ENCODE assay signal across 8 mouse cellular contexts in the genomic region with DNA sequence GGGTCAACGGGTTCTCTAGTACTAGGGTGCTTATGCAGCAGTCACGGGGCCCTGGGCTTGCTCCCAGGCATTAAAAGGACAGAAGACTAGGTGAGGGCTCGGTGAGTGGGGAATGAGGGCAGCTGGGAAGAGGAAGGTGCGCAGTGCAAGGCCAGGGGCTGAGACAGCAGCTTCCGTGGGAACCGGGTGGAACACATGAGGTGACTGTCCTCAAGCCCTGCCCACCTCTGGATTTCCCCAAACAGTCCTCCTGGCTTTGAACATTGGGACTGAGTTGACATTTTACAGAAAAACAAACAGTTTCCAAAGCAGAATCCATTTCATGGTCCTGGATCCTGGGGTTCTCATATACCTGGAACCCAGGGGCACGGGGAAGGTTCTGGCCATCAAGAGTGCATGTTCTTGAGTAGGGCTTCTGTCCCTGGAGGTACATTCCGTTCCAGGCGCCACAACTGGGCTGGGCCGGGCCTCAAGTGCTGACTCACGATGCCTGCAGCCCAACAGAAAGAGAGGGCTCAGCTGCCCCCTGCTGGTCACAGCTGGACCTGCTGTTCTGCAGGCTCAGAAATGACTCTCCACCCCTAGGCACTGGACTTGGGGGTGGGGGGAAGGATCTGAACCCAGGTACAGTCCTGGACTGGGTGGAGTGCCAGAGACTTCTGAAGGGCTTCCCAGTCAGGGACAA. TPM values are rescaled to one million over a fixed set of nuclear protein-coding genes. Genes with fewer than 3 reads are reported as not detected.
A peak's percentile ranks its signal among the peaks of the same experiment; 100 is the strongest.
DNase-seq lines count a peak whose midpoint lies in the region; ATAC-seq and TF ChIP-seq lines count a peak whose summit lies in the region.

No protein-coding gene starts in this region.

- 33% methylated on average over 11 of the region's 11 CpGs for WGBS in forebrain, embryonic 12.5 days
- 21% methylated on average over 11 of the region's 11 CpGs for WGBS in heart, postnatal 0 days
- WGBS in liver, embryonic 16.5 days (ENCODE audit: insufficient replicate concordance), result 13% methylated on average over 11 of the region's 11 CpGs
- 33% methylated on average over 11 of the region's 11 CpGs for WGBS in neural tube, embryonic 12.5 days
- WGBS in stomach, postnatal 0 days, result 22% methylated on average over 11 of the region's 11 CpGs

- peak overlapping the region; percentile 96 for H3K27ac ChIP-seq in CH12.LX (ENCODE audit: insufficient read depth, low read depth)
- H3K27ac ChIP-seq in forebrain, embryonic 12.5 days, result no peak overlapping the region
- peak overlapping the region; percentile 99 for H3K27ac ChIP-seq in heart, postnatal 0 days (ENCODE audit: low read depth)
- peak overlapping the region; percentile 99 for H3K27ac ChIP-seq in liver, embryonic 16.5 days (ENCODE audit: low read length)
- H3K27ac ChIP-seq in neural tube, embryonic 12.5 days, result no peak overlapping the region
- H3K27ac ChIP-seq in stomach, postnatal 0 days (replicated peaks), result peak overlapping the region; percentile 100

- H3K9ac ChIP-seq in CH12.LX (ENCODE audit: insufficient read depth, low read depth), result peak overlapping the region; percentile 89
- 0 out of 2 replicates have a peak overlapping the region, but pooled peaks have one; percentile 0 for H3K9ac ChIP-seq in forebrain, embryonic 12.5 days
- 0 out of 2 replicates have a peak overlapping the region, but pooled peaks have one; percentile 65 for H3K9ac ChIP-seq in heart, postnatal 0 days (replicated peaks; ENCODE audit: low read depth, low read length)
- peak overlapping the region; percentile 60 for H3K9ac ChIP-seq in liver, embryonic 16.5 days (ENCODE audit: low read depth, low read length)
- no peak overlapping the region for H3K9ac ChIP-seq in neural tube, embryonic 12.5 days
- peak overlapping the region; percentile 73 for H3K9ac ChIP-seq in stomach, postnatal 0 days (ENCODE audit: low read length)

- H3K36me3 ChIP-seq in CH12.LX (replicated peaks in 1 of 2; ENCODE audit: control insufficient read depth in 1 of 2, insufficient read depth in 1 of 2, low read length in 1 of 2), result peaks cover 20 to 34% of the 10 kb centered on the region in 2 experiments
- H3K36me3 ChIP-seq in forebrain, embryonic 12.5 days (replicated peaks), result peaks cover 26% of the 10 kb centered on the region
- peaks cover 17% of the 10 kb centered on the region for H3K36me3 ChIP-seq in heart, postnatal 0 days (replicated peaks; ENCODE audit: control insufficient read depth, insufficient read depth, low read length)
- H3K36me3 ChIP-seq in liver, embryonic 16.5 days (ENCODE audit: control insufficient read depth, insufficient read depth), result no peaks in the 10 kb centered on the region
- H3K36me3 ChIP-seq in neural tube, embryonic 12.5 days, result peaks cover 16% of the 10 kb centered on the region
- H3K36me3 ChIP-seq in stomach, postnatal 0 days (ENCODE audit: control insufficient read depth, insufficient read depth, low read length), result peaks cover 2% of the 10 kb centered on the region; the same call in 1 of the 2 replicates

- in situ Hi-C loops in CH12.LX (cut with MboI; ENCODE audit: low pct_ligation_motif_present, low pct_unique_long_range_greater_than_20kb, low sequenced_read_pairs), result loop anchor here (5.0 kb wide), 1 partner anchor 58 kb away; no protein-coding TSS in a partner anchor

- DNase-seq in CH12.LX (ENCODE audit: extremely low read depth), result peak; percentile 94
- peak; percentile 85 for DNase-seq in c-Kit-positive CD71-negative TER-119-negative erythroid progenitor cells, embryonic 14.5 days (ENCODE audit: low read depth)
- peak; percentile 90 for DNase-seq in heart, postnatal 0 days (ENCODE audit: low spot score)
- peak; percentile 97 for DNase-seq in kidney, postnatal 4 days
- DNase-seq in stomach, postnatal 0 days (ENCODE audit: low spot score), result peak; percentile 96

- peak; percentile 53 for TF ChIP-seq EP300 in CH12.LX (IDR thresholded peaks at IDR 0.05; ENCODE audit: low read length)
- TF ChIP-seq EP300 in heart, postnatal 0 days (IDR thresholded peaks at IDR 0.05; ENCODE audit: low read depth), result peak; percentile 99
- peak; percentile 96 for TF ChIP-seq EP300 in stomach, postnatal 0 days (optimal IDR thresholded peaks at IDR 0.05)

- TF ChIP-seq POLR2A in CH12.LX (IDR thresholded peaks at IDR 0.05; ENCODE audit: low read depth, low read length), result peak; percentile 55

- peak; percentile 96 for TF ChIP-seq RAD21 in CH12.LX (IDR thresholded peaks at IDR 0.05; ENCODE audit: low read depth, low read length)

- H3K9me3 ChIP-seq in CH12.LX (replicated peaks; ENCODE audit: low read length), result no peaks in the 10 kb centered on the region
- H3K9me3 ChIP-seq in forebrain, embryonic 12.5 days, result no peaks in the 10 kb centered on the region
- H3K9me3 ChIP-seq in heart, postnatal 0 days (replicated peaks; ENCODE audit: control insufficient read depth, low read length), result no peaks in the 10 kb centered on the region
- H3K9me3 ChIP-seq in liver, embryonic 16.5 days (replicated peaks; ENCODE audit: control insufficient read depth, low read length), result no peaks in the 10 kb centered on the region
- H3K9me3 ChIP-seq in neural tube, embryonic 12.5 days, result no peaks in the 10 kb centered on the region
- no peaks in the 10 kb centered on the region for H3K9me3 ChIP-seq in stomach, postnatal 0 days (ENCODE audit: control insufficient read depth, low read length)

- peak; percentile 62 to 98 for TF ChIP-seq CTCF in CH12.LX (conservative IDR thresholded peaks at IDR 0.05 in 1 of 2, IDR thresholded peaks at IDR 0.05 in 1 of 2; ENCODE audit: low read depth in 2 of 2, low read length in 2 of 2)
- TF ChIP-seq CTCF in heart, postnatal 0 days (IDR thresholded peaks at IDR 0.05; ENCODE audit: low read depth), result peak; percentile 97
- peak; percentile 99 for TF ChIP-seq CTCF in stomach, postnatal 0 days (IDR thresholded peaks at IDR 0.05; ENCODE audit: low read depth)

- peak overlapping the region; percentile 59 for H3K4me2 ChIP-seq in CH12.LX (ENCODE audit: insufficient read depth, low read depth, poor library complexity, severe bottlenecking)
- H3K4me2 ChIP-seq in forebrain, embryonic 12.5 days, result no peak overlapping the region
- peak overlapping the region; percentile 60 for H3K4me2 ChIP-seq in heart, postnatal 0 days (ENCODE audit: low read depth, low read length)
- H3K4me2 ChIP-seq in liver, embryonic 16.5 days (ENCODE audit: low read depth, low read length), result peak overlapping the region; percentile 76
- peak overlapping the region; percentile 32 for H3K4me2 ChIP-seq in neural tube, embryonic 12.5 days (replicated peaks)
- H3K4me2 ChIP-seq in stomach, postnatal 0 days (replicated peaks; ENCODE audit: low read depth), result peak overlapping the region; percentile 79; the same call in 1 of the 2 replicates

- peak overlapping the region; percentile 56 to 61 (median 59) for H3K4me3 ChIP-seq in CH12.LX (replicated peaks in 1 of 3; ENCODE audit: low read depth in 2 of 3, low read length in 2 of 3, poor library complexity in 1 of 3)
- H3K4me3 ChIP-seq in forebrain, embryonic 12.5 days (replicated peaks), result no peak overlapping the region
- H3K4me3 ChIP-seq in heart, postnatal 0 days (ENCODE audit: low read depth, low read length), result no peak overlapping the region
- peak overlapping the region; percentile 25 for H3K4me3 ChIP-seq in liver, embryonic 16.5 days (ENCODE audit: low read depth, low read length)
- H3K4me3 ChIP-seq in neural tube, embryonic 12.5 days, result no peak overlapping the region
- H3K4me3 ChIP-seq in stomach, postnatal 0 days (ENCODE audit: low read depth, low read length), result peak overlapping the region; percentile 8; the same call in 1 of the 2 replicates

- dilution Hi-C loops in CH12.LX (cut with MboI; ENCODE audit: extremely low pct_ligation_motif_present, extremely low pct_unique_long_range_greater_than_20kb, low sequenced_read_pairs), result no loop called here

- ATAC-seq in forebrain, embryonic 12.5 days (ENCODE audit: low FRiP score), result peak; percentile 18
- peak; percentile 22 for ATAC-seq in heart, postnatal 0 days (ENCODE audit: insufficient read depth, low read depth)
- peak; percentile 28 for ATAC-seq in liver, embryonic 16.5 days (ENCODE audit: low read depth)
- no peak for ATAC-seq in neural tube, embryonic 12.5 days (ENCODE audit: low FRiP score, low read depth)
- ATAC-seq in stomach, postnatal 0 days (ENCODE audit: low FRiP score, low TSS enrichment), result peak; percentile 56

- no peaks in the 10 kb centered on the region for H3K27me3 ChIP-seq in CH12.LX (replicated peaks)
- no peaks in the 10 kb centered on the region for H3K27me3 ChIP-seq in forebrain, embryonic 12.5 days
- no peaks in the 10 kb centered on the region for H3K27me3 ChIP-seq in heart, postnatal 0 days (ENCODE audit: control insufficient read depth, insufficient read depth, low read length)
- H3K27me3 ChIP-seq in liver, embryonic 16.5 days (ENCODE audit: control insufficient read depth, insufficient read depth, low read depth, low read length), result no peaks in the 10 kb centered on the region
- no peaks in the 10 kb centered on the region for H3K27me3 ChIP-seq in neural tube, embryonic 12.5 days (replicated peaks)
- H3K27me3 ChIP-seq in stomach, postnatal 0 days (ENCODE audit: control insufficient read depth, insufficient read depth, low read length), result no peaks in the 10 kb centered on the region

- H3K79me2 ChIP-seq in CH12.LX (replicated peaks; ENCODE audit: control insufficient read depth, extremely low read depth, insufficient read depth, poor library complexity, severe bottlenecking), result peaks cover 7% of the 10 kb centered on the region

- peaks cover 2 to 40% of the 10 kb centered on the region in 2 experiments; a peak in 3 of 4 replicates for H3K4me1 ChIP-seq in CH12.LX (ENCODE audit: control insufficient read depth in 1 of 2, insufficient read depth in 2 of 2)
- H3K4me1 ChIP-seq in forebrain, embryonic 12.5 days, result peaks cover 55% of the 10 kb centered on the region
- H3K4me1 ChIP-seq in heart, postnatal 0 days (ENCODE audit: control insufficient read depth, insufficient read depth), result peaks cover 58% of the 10 kb centered on the region
- peaks cover 63% of the 10 kb centered on the region for H3K4me1 ChIP-seq in liver, embryonic 16.5 days (ENCODE audit: control insufficient read depth, low read depth, low read length)
- peaks cover 49% of the 10 kb centered on the region for H3K4me1 ChIP-seq in neural tube, embryonic 12.5 days
- H3K4me1 ChIP-seq in stomach, postnatal 0 days (replicated peaks; ENCODE audit: control insufficient read depth, insufficient read depth), result peaks cover 23% of the 10 kb centered on the region

RNA-seq across cellular contexts. Expression of a gene that starts 25.1 kb away (rescaled TPM):
- total RNA-seq in CH12.LX (2012; rRNA removed) (29.0 and 30.7 TPM in 2 replicates), CH12.LX (2014; rRNA removed) (13.5 and 15.5 TPM in 2 replicates)
- 25.2 and 25.4 TPM in 2 replicates for polyA plus RNA-seq in CH12.LX (2012; ENCODE audit: insufficient read length, low read depth)
- polyA plus RNA-seq in forebrain, embryonic 12.5 days (2016; fragmentation: Nextera tagmentation; extraction: Ambion mirVana), result 25.6 and 25.9 TPM in 2 replicates
- 29.1 and 53.8 TPM in 2 replicates for total RNA-seq in heart, postnatal 0 days (2014; rRNA removed; ENCODE audit: low replicate concordance)
- polyA plus RNA-seq in heart, postnatal 0 days (2015; fragmentation: Nextera tagmentation; extraction: Ambion mirVana), result 12.8 and 14.9 TPM in 2 replicates
- polyA plus RNA-seq in liver, embryonic 16.5 days (2015; fragmentation: Nextera tagmentation; extraction: Ambion mirVana), result 13.9 and 14.0 TPM in 2 replicates
- polyA plus RNA-seq in neural tube, embryonic 12.5 days (2016; fragmentation: Nextera tagmentation; extraction: Ambion mirVana), result 27.0 and 33.0 TPM in 2 replicates
- 13.8 and 18.8 TPM in 2 replicates for polyA plus RNA-seq in stomach, postnatal 0 days (2015; fragmentation: Nextera tagmentation; extraction: Ambion mirVana)

RNA-seq across cellular contexts. Expression of a gene that starts 27.6 kb away (rescaled TPM):
- total RNA-seq in CH12.LX (2012; rRNA removed) (20.6 and 23.1 TPM in 2 replicates), CH12.LX (2014; rRNA removed) (27.6 and 33.0 TPM in 2 replicates)
- 20.8 and 22.7 TPM in 2 replicates for polyA plus RNA-seq in CH12.LX (2012; ENCODE audit: insufficient read length, low read depth)
- polyA plus RNA-seq in forebrain, embryonic 12.5 days (2016; fragmentation: Nextera tagmentation; extraction: Ambion mirVana), result 1.3 and 1.8 TPM in 2 replicates
- 3.1 and 4.8 TPM in 2 replicates for total RNA-seq in heart, postnatal 0 days (2014; rRNA removed; ENCODE audit: low replicate concordance)
- polyA plus RNA-seq in heart, postnatal 0 days (2015; fragmentation: Nextera tagmentation; extraction: Ambion mirVana), result 2.8 and 2.9 TPM in 2 replicates
- 6.3 and 6.9 TPM in 2 replicates for polyA plus RNA-seq in liver, embryonic 16.5 days (2015; fragmentation: Nextera tagmentation; extraction: Ambion mirVana)
- polyA plus RNA-seq in neural tube, embryonic 12.5 days (2016; fragmentation: Nextera tagmentation; extraction: Ambion mirVana), result 1.7 and 2.5 TPM in 2 replicates
- polyA plus RNA-seq in stomach, postnatal 0 days (2015; fragmentation: Nextera tagmentation; extraction: Ambion mirVana), result 2.9 and 3.2 TPM in 2 replicates

RNA-seq across cellular contexts. Expression of a gene that starts 44.0 kb away (rescaled TPM):
- 1.6 and 2.1 TPM in 2 replicates for total RNA-seq in CH12.LX (2012; rRNA removed)
- 0.62 and 0.67 TPM in 2 replicates for total RNA-seq in CH12.LX (2014; rRNA removed)
- polyA plus RNA-seq in CH12.LX (2012; ENCODE audit: insufficient read length, low read depth), result 1.2 and 1.4 TPM in 2 replicates
- polyA plus RNA-seq in forebrain, embryonic 12.5 days (2016; fragmentation: Nextera tagmentation; extraction: Ambion mirVana), result 11.1 and 12.8 TPM in 2 replicates
- total RNA-seq in heart, postnatal 0 days (2014; rRNA removed; ENCODE audit: low replicate concordance), result 0.81 and 3.3 TPM in 2 replicates
- polyA plus RNA-seq in heart, postnatal 0 days (2015; fragmentation: Nextera tagmentation; extraction: Ambion mirVana), result 0.85 and 0.91 TPM in 2 replicates
- polyA plus RNA-seq in liver, embryonic 16.5 days (2015; fragmentation: Nextera tagmentation; extraction: Ambion mirVana), result 2.3 and 2.6 TPM in 2 replicates
- polyA plus RNA-seq in neural tube, embryonic 12.5 days (2016; fragmentation: Nextera tagmentation; extraction: Ambion mirVana), result 10.5 and 11.8 TPM in 2 replicates
- 0.77 and 1.0 TPM in 2 replicates for polyA plus RNA-seq in stomach, postnatal 0 days (2015; fragmentation: Nextera tagmentation; extraction: Ambion mirVana)

Comparison
In these comparisons a context has a peak if more than half of its experiments do, and no peak if none do; other contexts are left out.
1. H3K27ac ChIP-seq: peak in CH12.LX (single experiment), heart, postnatal 0 days (single experiment), liver, embryonic 16.5 days (single experiment) and stomach, postnatal 0 days (single experiment); none in forebrain, embryonic 12.5 days (single experiment) and neural tube, embryonic 12.5 days (single experiment).
2. H3K4me3 ChIP-seq: peak in CH12.LX (3 of 3), liver, embryonic 16.5 days (single experiment) and stomach, postnatal 0 days (single experiment); none in forebrain, embryonic 12.5 days (single experiment), heart, postnatal 0 days (single experiment) and neural tube, embryonic 12.5 days (single experiment).
3. Peak in every context shown above with its lines, with median percentiles within 50 percentile points of each other: DNase-seq and CTCF ChIP-seq.